Mouse (Mus musculus): Measurements from ENCODE around the gene Nrp1. TPM values are rescaled to one million over a fixed set of nuclear protein-coding genes. Genes with fewer than 3 reads are reported as not detected.

Gene Nrp1
- polyA plus RNA-seq, 1 experiment, result 73.5 TPM

- Histone ChIP-seq H3K4me3 (ENCODE audit: insufficient read depth, low read depth, low read length) (no peak overlapping the region), H3K27ac (replicated peaks; ENCODE audit: low read depth, low read length) (peak overlapping the region; percentile 22; the same call in 1 of the 2 replicates), H3K4me1 (ENCODE audit: control insufficient read depth, insufficient read depth, insufficient read length, low read length) (peaks cover 24% of the 10 kb centered on the region)
Measured at GRCm38 (mm10) chr8:128454026-128454425, 95.6 kb downstream of the Nrp1 start.

- Histone ChIP-seq H3K27ac (replicated peaks; ENCODE audit: low read depth, low read length) (no peak overlapping the region; the same call in 1 of the 2 replicates), H3K4me3 (ENCODE audit: insufficient read depth, low read depth, low read length) (no peak overlapping the region), H3K4me1 (ENCODE audit: control insufficient read depth, insufficient read depth, insufficient read length, low read length) (peaks cover 8% of the 10 kb centered on the region)
Measured at GRCm38 (mm10) chr8:128457277-128457676, 98.9 kb downstream of the Nrp1 start.

GRCm38 (mm10) chr8:128459704-128460103 lies 101.3 kb downstream of the Nrp1 start:
- Histone ChIP-seq H3K27ac (replicated peaks; ENCODE audit: low read depth, low read length) (no peak overlapping the region), H3K4me1 (ENCODE audit: control insufficient read depth, insufficient read depth, insufficient read length, low read length) (peaks cover 5% of the 10 kb centered on the region; the same call in 1 of the 2 replicates), H3K4me3 (ENCODE audit: insufficient read depth, low read depth, low read length) (no peak overlapping the region)

DNA sequence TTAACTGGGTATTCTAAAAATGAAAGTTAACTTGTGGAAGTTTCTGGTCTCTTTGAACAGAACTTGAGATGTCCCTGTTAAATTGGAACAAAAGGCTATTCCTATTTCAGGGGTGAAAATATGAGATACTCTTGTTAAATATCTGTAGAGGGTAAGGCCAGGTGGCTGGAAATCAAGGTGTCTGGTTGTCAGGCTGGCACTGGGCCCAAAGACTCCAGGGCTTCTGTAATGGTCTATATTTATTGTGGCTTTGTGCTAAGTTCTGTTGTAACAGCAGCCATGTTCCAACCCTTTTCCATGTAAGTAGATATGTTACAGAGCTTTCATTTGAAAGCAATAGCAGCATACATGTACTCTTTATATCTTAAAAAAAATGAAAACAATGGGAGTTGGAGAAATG lies 103.3 kb downstream of the Nrp1 start:
- Histone ChIP-seq H3K4me1 (ENCODE audit: control insufficient read depth, insufficient read depth, insufficient read length, low read length) (peaks cover 11% of the 10 kb centered on the region), H3K27ac (replicated peaks; ENCODE audit: low read depth, low read length) (no peak overlapping the region), H3K4me3 (ENCODE audit: insufficient read depth, low read depth, low read length) (no peak overlapping the region)

DNA sequence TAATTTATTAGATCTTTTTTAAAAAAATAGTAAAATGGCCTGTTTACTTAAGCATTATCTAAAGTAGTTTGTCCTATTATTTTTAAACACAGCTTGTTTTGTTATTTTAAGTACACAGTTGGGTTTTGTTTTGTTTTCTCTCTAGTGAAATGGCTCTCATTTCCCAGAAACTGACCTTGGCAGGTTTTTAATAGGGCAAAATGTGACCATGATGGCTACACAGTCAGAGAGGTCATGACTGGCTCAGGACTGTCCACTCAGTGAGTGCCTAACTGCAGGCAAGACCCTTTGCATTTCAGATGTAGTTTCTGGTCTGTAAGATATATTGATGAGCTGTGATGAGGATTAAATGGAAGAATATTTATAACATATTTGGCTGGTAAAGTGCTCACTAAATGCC lies 104.8 kb downstream of the Nrp1 start:
- peak overlapping the region; percentile 11; the same call in 1 of the 2 replicates for H3K27ac ChIP-seq (replicated peaks; ENCODE audit: low read depth, low read length)
- peaks cover 14% of the 10 kb centered on the region for H3K4me1 ChIP-seq (ENCODE audit: control insufficient read depth, insufficient read depth, insufficient read length, low read length)
- H3K4me3 ChIP-seq (ENCODE audit: insufficient read depth, low read depth, low read length), result no peak overlapping the region

GRCm38 (mm10) chr8:128464056-128464623 lies 105.7 kb downstream of the Nrp1 start:
- Histone ChIP-seq H3K4me3 (ENCODE audit: insufficient read depth, low read depth, low read length) (no peak overlapping the region), H3K4me1 (ENCODE audit: control insufficient read depth, insufficient read depth, insufficient read length, low read length) (peaks cover 17% of the 10 kb centered on the region), H3K27ac (replicated peaks; ENCODE audit: low read depth, low read length) (peak overlapping the region; percentile 30; the same call in 1 of the 2 replicates)

DNA sequence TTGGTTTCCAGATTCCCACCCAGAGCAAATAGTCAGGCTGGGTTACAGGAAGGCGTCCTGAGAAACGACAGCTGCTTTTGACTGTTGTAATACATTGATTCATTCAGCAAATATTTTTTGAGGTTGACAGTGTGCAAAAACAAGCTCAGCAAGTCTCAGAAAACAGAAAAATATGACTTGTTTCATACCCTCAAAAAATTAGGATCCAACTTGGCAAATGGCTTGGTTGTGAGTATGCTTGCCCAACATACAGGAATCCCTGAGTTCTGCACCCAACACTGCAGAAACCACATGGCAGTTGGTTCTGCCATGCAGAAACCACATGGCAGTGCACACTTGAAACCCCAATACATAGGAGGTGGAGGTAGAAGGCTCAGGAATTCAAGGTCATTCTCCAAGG lies 107.1 kb downstream of the Nrp1 start:
- Histone ChIP-seq H3K4me3 (ENCODE audit: insufficient read depth, low read depth, low read length) (no peak overlapping the region), H3K4me1 (ENCODE audit: control insufficient read depth, insufficient read depth, insufficient read length, low read length) (peaks cover 21% of the 10 kb centered on the region), H3K27ac (replicated peaks; ENCODE audit: low read depth, low read length) (no peak overlapping the region)

- H3K4me1 ChIP-seq (ENCODE audit: control insufficient read depth, insufficient read depth, insufficient read length, low read length), result peaks cover 21% of the 10 kb centered on the region
- H3K27ac ChIP-seq (replicated peaks; ENCODE audit: low read depth, low read length), result no peak overlapping the region; the same call in 1 of the 2 replicates
- H3K4me3 ChIP-seq (ENCODE audit: insufficient read depth, low read depth, low read length), result no peak overlapping the region
Measured at GRCm38 (mm10) chr8:128466681-128467430, 108.5 kb downstream of the Nrp1 start.

GRCm38 (mm10) chr8:128470097-128470496 lies 111.7 kb downstream of the Nrp1 start:
- Histone ChIP-seq H3K27ac (replicated peaks; ENCODE audit: low read depth, low read length) (0 out of 2 replicates have a peak overlapping the region, but pooled peaks have one; percentile 12), H3K4me1 (ENCODE audit: control insufficient read depth, insufficient read depth, insufficient read length, low read length) (peaks cover 22% of the 10 kb centered on the region), H3K4me3 (ENCODE audit: insufficient read depth, low read depth, low read length) (no peak overlapping the region)

- H3K27ac ChIP-seq (replicated peaks; ENCODE audit: low read depth, low read length), result no peak overlapping the region
- no peak overlapping the region for H3K4me3 ChIP-seq (ENCODE audit: insufficient read depth, low read depth, low read length)
- H3K4me1 ChIP-seq (ENCODE audit: control insufficient read depth, insufficient read depth, insufficient read length, low read length), result peaks cover 17% of the 10 kb centered on the region
Measured at GRCm38 (mm10) chr8:128471186-128471585, 112.8 kb downstream of the Nrp1 start.

DNA sequence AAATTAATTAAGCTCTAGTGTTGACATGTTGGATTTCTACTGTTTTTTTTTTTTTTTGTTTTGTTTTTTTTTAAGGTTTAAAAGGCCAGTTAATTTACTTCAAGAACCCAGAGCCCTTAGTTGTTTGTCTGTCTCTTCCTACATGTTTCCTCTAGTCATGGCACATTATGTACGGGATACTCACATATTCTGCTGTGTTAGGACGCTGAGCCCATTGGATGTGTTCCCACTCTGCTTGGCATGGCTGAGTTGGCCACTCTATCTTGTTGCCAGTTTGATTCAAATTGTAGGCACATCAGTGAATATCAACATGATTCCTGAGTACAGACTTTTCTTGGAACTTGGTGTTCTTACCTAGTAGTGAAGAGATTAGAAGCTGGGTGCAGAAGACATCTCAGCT lies 114.5 kb downstream of the Nrp1 start:
- H3K4me1 ChIP-seq (ENCODE audit: control insufficient read depth, insufficient read depth, insufficient read length, low read length), result peaks cover 13% of the 10 kb centered on the region; the same call in 1 of the 2 replicates
- H3K27ac ChIP-seq (replicated peaks; ENCODE audit: low read depth, low read length), result no peak overlapping the region

GRCm38 (mm10) chr8:128473456-128474239 lies 115.2 kb downstream of the Nrp1 start:
- peaks cover 12% of the 10 kb centered on the region; the same call in 1 of the 2 replicates for H3K4me1 ChIP-seq (ENCODE audit: control insufficient read depth, insufficient read depth, insufficient read length, low read length)
- no peak overlapping the region for H3K27ac ChIP-seq (replicated peaks; ENCODE audit: low read depth, low read length)
- H3K4me3 ChIP-seq (ENCODE audit: insufficient read depth, low read depth, low read length), result no peak overlapping the region

More for the DNA sequence above, 114.5 kb downstream of the Nrp1 start:
- no peak overlapping the region for H3K4me3 ChIP-seq (ENCODE audit: insufficient read depth, low read depth, low read length)

DNA sequence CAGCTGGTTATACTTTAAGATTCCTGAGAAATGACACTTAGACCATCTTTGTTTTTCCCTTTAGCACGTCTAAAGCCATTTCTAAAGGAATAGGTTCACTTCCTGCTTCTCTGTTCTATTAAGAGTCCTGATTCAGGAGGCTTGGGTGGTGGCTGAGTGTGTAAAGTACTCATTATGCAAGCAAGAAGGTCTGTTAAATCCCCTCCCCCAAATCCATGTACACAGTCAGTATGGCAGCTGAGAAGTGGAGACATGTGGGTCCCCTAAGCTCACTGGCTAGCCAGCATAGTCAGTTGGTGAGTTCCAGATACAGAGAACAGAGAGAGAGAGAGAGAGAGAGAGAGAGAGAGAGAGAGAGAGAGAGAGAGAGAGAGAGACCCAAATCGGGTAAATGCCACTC lies 116.2 kb downstream of the Nrp1 start:
- Histone ChIP-seq H3K4me1 (ENCODE audit: control insufficient read depth, insufficient read depth, insufficient read length, low read length) (peaks cover 10% of the 10 kb centered on the region; the same call in 1 of the 2 replicates), H3K4me3 (ENCODE audit: insufficient read depth, low read depth, low read length) (no peak overlapping the region), H3K27ac (replicated peaks; ENCODE audit: low read depth, low read length) (0 out of 2 replicates have a peak overlapping the region, but pooled peaks have one; percentile 33)

DNA sequence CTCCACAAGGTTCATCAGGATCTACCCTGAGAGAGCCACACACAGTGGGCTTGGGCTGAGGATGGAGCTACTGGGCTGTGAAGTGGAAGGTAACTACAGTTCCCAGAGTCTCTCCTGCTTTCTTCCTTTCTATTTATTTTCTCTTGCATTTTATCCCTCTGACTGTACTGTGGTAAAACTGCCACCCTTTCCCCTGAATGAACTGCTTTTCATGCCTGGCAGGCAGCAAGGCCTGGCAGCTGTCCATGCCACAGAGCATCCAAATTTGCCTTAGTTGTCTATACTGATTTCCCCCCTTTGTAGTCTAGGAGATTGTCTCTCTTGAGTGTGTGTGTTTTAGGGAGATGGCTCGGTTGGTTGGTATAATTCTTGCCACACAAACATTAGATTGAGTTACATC lies 117.8 kb downstream of the Nrp1 start:
- H3K27ac ChIP-seq (replicated peaks; ENCODE audit: low read depth, low read length), result no peak overlapping the region
- H3K4me3 ChIP-seq (ENCODE audit: insufficient read depth, low read depth, low read length), result no peak overlapping the region
- peaks cover 12% of the 10 kb centered on the region for H3K4me1 ChIP-seq (ENCODE audit: control insufficient read depth, insufficient read depth, insufficient read length, low read length)

GRCm38 (mm10) chr8:128478017-128478416 lies 119.6 kb downstream of the Nrp1 start:
- no peak overlapping the region for H3K4me3 ChIP-seq (ENCODE audit: insufficient read depth, low read depth, low read length)
- H3K4me1 ChIP-seq (ENCODE audit: control insufficient read depth, insufficient read depth, insufficient read length, low read length), result peaks cover 22% of the 10 kb centered on the region
- H3K27ac ChIP-seq (replicated peaks; ENCODE audit: low read depth, low read length), result 0 out of 2 replicates have a peak overlapping the region, but pooled peaks have one; percentile 13

All from brown adipose tissue, adult 24 weeks (tissue).